9 mouse cellular contexts compared by ENCODE assay signal in genomic region chrX:49377067-49377466, GRCm38 (mm10).
A peak's percentile ranks its signal among the peaks of the same experiment; 100 is the strongest.
DNase-seq lines count a peak whose midpoint lies in the region; ATAC-seq lines count a peak whose summit lies in the region.
"Had no signal": no experiment of that assay in that cellular context is flagged by ENCODE, and none has a peak within 500 bp of the region (broad histone marks: within the 10 kb centered on the region; RNA-seq: fewer than 3 reads in every experiment).

No protein-coding gene starts in this region.

- no peaks in the 10 kb centered on the region for H3K27me3 ChIP-seq in heart, embryonic 12.5 days (replicated peaks)
- H3K27me3 ChIP-seq in neural tube, embryonic 15.5 days (replicated peaks) = no peaks in the 10 kb centered on the region
- no peaks in the 10 kb centered on the region for H3K27me3 ChIP-seq in heart, embryonic 14.5 days (ENCODE audit: control insufficient read depth, insufficient read depth, low read length)
- H3K27me3 ChIP-seq: hindbrain, embryonic 15.5 days had no signal

- H3K36me3 ChIP-seq in heart, embryonic 12.5 days = no peaks in the 10 kb centered on the region
- no peaks in the 10 kb centered on the region for H3K36me3 ChIP-seq in neural tube, embryonic 15.5 days
- no peaks in the 10 kb centered on the region for H3K36me3 ChIP-seq in heart, embryonic 14.5 days (ENCODE audit: control insufficient read depth, insufficient read depth, low read length)
- H3K36me3 ChIP-seq: hindbrain, embryonic 15.5 days had no signal

- whole genome bisulfite sequencing in heart, embryonic 12.5 days = 20% methylated on average over 8 of the region's 8 CpGs
- 27% methylated on average over 8 of the region's 8 CpGs for WGBS in neural tube, embryonic 15.5 days
- WGBS in heart, embryonic 14.5 days = 21% methylated on average over 8 of the region's 8 CpGs

- no peak for DNase-seq in heart, adult 8-10 months (ENCODE audit: low spot score)
- DNase-seq in neural tube, embryonic 10.5 days (ENCODE audit: extremely low spot score, low spot score) = peak; percentile 20
- peak; percentile 13 for DNase-seq in adipocyte (ENCODE audit: low spot score)
- DNase-seq in mesoderm, embryonic 11.5 days (ENCODE audit: low read depth, low spot score) = peak; percentile 28
- DNase-seq in ovary, postnatal 36 days (ENCODE audit: low spot score) = no peak

- peak overlapping the region; percentile 51 for H3K4me2 ChIP-seq in heart, embryonic 12.5 days
- H3K4me2 ChIP-seq in neural tube, embryonic 15.5 days = no peak overlapping the region
- H3K4me2 ChIP-seq in heart, embryonic 14.5 days (ENCODE audit: low read length) = peak overlapping the region; percentile 41
- H3K4me2 ChIP-seq: hindbrain, embryonic 15.5 days had no signal

- H3K9me3 ChIP-seq in heart, embryonic 12.5 days (replicated peaks) = no peaks in the 10 kb centered on the region
- no peaks in the 10 kb centered on the region for H3K9me3 ChIP-seq in neural tube, embryonic 15.5 days (replicated peaks)
- H3K9me3 ChIP-seq in heart, embryonic 14.5 days (ENCODE audit: control insufficient read depth, low read length) = no peaks in the 10 kb centered on the region
- H3K9me3 ChIP-seq: hindbrain, embryonic 15.5 days had no signal

- no peaks in the 10 kb centered on the region; the same call in 1 of the 2 replicates for H3K4me1 ChIP-seq in heart, embryonic 12.5 days (replicated peaks)
- no peaks in the 10 kb centered on the region for H3K4me1 ChIP-seq in neural tube, embryonic 15.5 days
- H3K4me1 ChIP-seq in heart, embryonic 14.5 days (ENCODE audit: control insufficient read depth in 2 of 2, insufficient read depth in 2 of 2, low read length in 2 of 2) = no peaks in the 10 kb centered on the region
- H3K4me1 ChIP-seq: hindbrain, embryonic 15.5 days had no signal

- ATAC-seq in heart, embryonic 12.5 days (ENCODE audit: insufficient number of reproducible peaks, low FRiP score) = no peak
- no peak for ATAC-seq in neural tube, embryonic 15.5 days (ENCODE audit: low FRiP score)
- ATAC-seq in heart, embryonic 14.5 days (ENCODE audit: insufficient number of reproducible peaks, insufficient read depth, low FRiP score, low read depth) = no peak

- no peak overlapping the region for H3K4me3 ChIP-seq in heart, embryonic 12.5 days
- no peak overlapping the region for H3K4me3 ChIP-seq in neural tube, embryonic 15.5 days (replicated peaks)
- no peak overlapping the region for H3K4me3 ChIP-seq in heart, embryonic 14.5 days (ENCODE audit: control insufficient read depth in 1 of 2, insufficient read depth in 1 of 2, low read depth in 1 of 2, low read length in 2 of 2)
- H3K4me3 ChIP-seq: hindbrain, embryonic 15.5 days had no signal

- H3K27ac ChIP-seq in heart, embryonic 12.5 days (ENCODE audit: poor library complexity, severe bottlenecking) = no peak overlapping the region
- no peak overlapping the region for H3K27ac ChIP-seq in neural tube, embryonic 15.5 days (replicated peaks)
- no peak overlapping the region for H3K27ac ChIP-seq in heart, embryonic 14.5 days (replicated peaks in 1 of 2; ENCODE audit: control insufficient read depth in 1 of 2, insufficient read depth in 1 of 2, low read depth in 2 of 2, low read length in 2 of 2)
- H3K27ac ChIP-seq: hindbrain, embryonic 15.5 days had no signal

- H3K9ac ChIP-seq in heart, embryonic 12.5 days = no peak overlapping the region
- H3K9ac ChIP-seq in neural tube, embryonic 15.5 days (replicated peaks) = no peak overlapping the region
- no peak overlapping the region for H3K9ac ChIP-seq in heart, embryonic 14.5 days (ENCODE audit: low read length)
- H3K9ac ChIP-seq: hindbrain, embryonic 15.5 days had no signal

Comparison
In these comparisons a context has a peak if more than half of its experiments do, and no peak if none do; other contexts are left out.
1. DNase-seq: peak in neural tube, embryonic 10.5 days (single experiment), adipocyte (single experiment) and mesoderm, embryonic 11.5 days (single experiment); none in heart, adult 8-10 months (single experiment) and ovary, postnatal 36 days (single experiment).